Comparison of ENCODE assay signal across 10 mouse cellular contexts in the genomic region with DNA sequence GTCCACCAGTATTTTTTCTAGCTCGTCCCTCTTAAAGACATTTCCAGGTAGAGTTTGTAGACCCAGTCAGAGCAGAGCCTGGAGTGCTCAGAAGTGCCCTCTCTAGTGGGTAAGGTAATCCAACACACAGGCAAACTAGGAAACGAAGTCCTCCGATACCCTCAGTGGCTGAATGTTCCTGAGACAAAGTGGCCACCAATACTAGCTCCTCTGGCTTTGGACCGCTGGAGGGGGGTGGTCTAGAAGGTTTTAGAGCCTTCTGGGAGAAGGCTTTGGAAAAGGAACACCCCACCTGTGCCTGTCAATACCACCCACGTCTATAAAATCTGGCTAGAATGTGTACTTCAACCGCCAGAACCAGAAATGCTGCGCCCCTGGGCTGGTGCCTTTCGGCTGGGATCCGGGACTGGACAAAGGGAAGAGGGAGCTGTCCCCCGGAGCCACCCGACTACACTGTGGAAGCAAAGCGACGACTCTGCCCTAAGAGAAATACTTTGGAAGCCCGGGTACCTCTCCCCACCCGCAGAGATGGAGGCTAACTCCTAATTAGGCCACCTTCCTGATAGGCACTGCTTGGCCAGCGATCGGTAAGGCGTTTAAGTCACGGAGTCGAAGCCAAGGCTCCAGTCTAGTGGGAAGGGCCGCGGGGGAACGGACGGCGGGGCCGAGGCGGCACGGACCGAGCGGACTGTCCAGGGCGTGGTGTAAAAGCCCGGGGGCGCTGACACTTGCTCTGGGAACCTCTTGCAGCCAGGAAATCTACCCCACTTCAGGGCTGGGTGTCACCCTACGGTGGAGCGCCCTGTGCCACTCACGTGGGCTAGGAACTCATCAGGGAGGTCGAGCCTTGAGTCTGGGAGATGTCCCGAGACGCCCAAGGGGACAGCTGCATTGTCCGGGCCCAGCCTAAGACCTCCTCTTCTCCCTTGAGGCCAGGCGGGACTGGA. TPM values are rescaled to one million over a fixed set of nuclear protein-coding genes. Genes with fewer than 3 reads are reported as not detected.
DNase-seq lines count a peak whose midpoint lies in the region; ATAC-seq and TF ChIP-seq lines count a peak whose summit lies in the region.
"Had no signal": no experiment of that assay in that cellular context is flagged by ENCODE, and none has a peak within 500 bp of the region (broad histone marks: within the 10 kb centered on the region; RNA-seq: fewer than 3 reads in every experiment).

No protein-coding gene starts in this region.

- peak overlapping the region; percentile 89 for H3ac ChIP-seq in myocyte (ENCODE audit: control insufficient read depth, insufficient read length)

- H3K79me2 ChIP-seq in myocyte (ENCODE audit: control insufficient read depth, insufficient read depth): peaks cover 92% of the 10 kb centered on the region

- peaks cover 17% of the 10 kb centered on the region for H3K4me1 ChIP-seq in forebrain, embryonic 12.5 days
- no peaks in the 10 kb centered on the region; the same call in none of the 2 replicates for H3K4me1 ChIP-seq in forebrain, embryonic 16.5 days (replicated peaks; ENCODE audit: control insufficient read depth, insufficient read depth, low read length)
- H3K4me1 ChIP-seq in forebrain, postnatal 0 days (ENCODE audit: insufficient read depth): no peaks in the 10 kb centered on the region
- H3K4me1 ChIP-seq: hindbrain, embryonic 15.5 days had no signal

- peak overlapping the region; percentile 21 for H3K4me2 ChIP-seq in forebrain, embryonic 12.5 days
- no peak overlapping the region for H3K4me2 ChIP-seq in forebrain, embryonic 16.5 days (ENCODE audit: low read length)
- no peak overlapping the region for H3K4me2 ChIP-seq in forebrain, postnatal 0 days (ENCODE audit: low read depth)
- H3K4me2 ChIP-seq in myocyte (ENCODE audit: low read depth): peak overlapping the region; percentile 95
- H3K4me2 ChIP-seq: hindbrain, embryonic 15.5 days had no signal

- no peak for ATAC-seq in forebrain, embryonic 12.5 days (ENCODE audit: low FRiP score)
- ATAC-seq in forebrain, embryonic 16.5 days: no peak
- ATAC-seq in forebrain, postnatal 0 days: no peak

- peaks cover 84% of the 10 kb centered on the region for H3K27me3 ChIP-seq in forebrain, embryonic 12.5 days
- peaks cover 65% of the 10 kb centered on the region for H3K27me3 ChIP-seq in forebrain, embryonic 16.5 days (replicated peaks; ENCODE audit: control insufficient read depth, insufficient read depth, low read length)
- H3K27me3 ChIP-seq in forebrain, postnatal 0 days (ENCODE audit: insufficient read depth, low read length): peaks cover 80% of the 10 kb centered on the region
- H3K27me3 ChIP-seq in myocyte (ENCODE audit: control insufficient read depth, insufficient read depth, insufficient read length): no peaks in the 10 kb centered on the region

- H3K9ac ChIP-seq in forebrain, embryonic 12.5 days: no peak overlapping the region
- H3K9ac ChIP-seq in forebrain, embryonic 16.5 days (replicated peaks; ENCODE audit: low read depth, low read length): no peak overlapping the region
- H3K9ac ChIP-seq in forebrain, postnatal 0 days: no peak overlapping the region
- H3K9ac ChIP-seq: hindbrain, embryonic 15.5 days had no signal

- H3K4me3 ChIP-seq in forebrain, embryonic 12.5 days (replicated peaks): peak overlapping the region; percentile 14; the same call in 1 of the 2 replicates
- no peak overlapping the region for H3K4me3 ChIP-seq in forebrain, embryonic 16.5 days (replicated peaks; ENCODE audit: low read length)
- H3K4me3 ChIP-seq in forebrain, postnatal 0 days (ENCODE audit: low read depth, low read length): no peak overlapping the region
- peak overlapping the region; percentile 100 for H3K4me3 ChIP-seq in myocyte
- H3K4me3 ChIP-seq: hindbrain, embryonic 15.5 days had no signal

- under 1% methylated on average over 41 of the region's 41 CpGs for WGBS in forebrain, embryonic 12.5 days
- WGBS in forebrain, embryonic 16.5 days: under 1% methylated on average over 41 of the region's 41 CpGs
- 2% methylated on average over 41 of the region's 41 CpGs for WGBS in forebrain, postnatal 0 days

- H3K9me3 ChIP-seq in forebrain, embryonic 12.5 days: no peaks in the 10 kb centered on the region
- no peaks in the 10 kb centered on the region for H3K9me3 ChIP-seq in forebrain, embryonic 16.5 days (ENCODE audit: control insufficient read depth, low read length)
- H3K9me3 ChIP-seq in forebrain, postnatal 0 days (ENCODE audit: low read length): no peaks in the 10 kb centered on the region
- H3K9me3 ChIP-seq: hindbrain, embryonic 15.5 days had no signal

- peak; percentile 67 for TF ChIP-seq POLR2A in myocyte (IDR thresholded peaks at IDR 0.05; ENCODE audit: insufficient read length, low read depth)

- peak; percentile 39 for DNase-seq in lung, postnatal 36 days
- DNase-seq in lung, postnatal 10 days: no peak
- peak; percentile 11 for DNase-seq in forebrain, postnatal 0 days
- DNase-seq in urinary bladder, postnatal 4 days (ENCODE audit: low spot score in 2 of 2): no peak
- DNase-seq in spleen, postnatal 4 days (ENCODE audit: low spot score in 2 of 2): no peak
- DNase-seq: B cell, adult 2 months had no signal

- H3K27ac ChIP-seq in forebrain, embryonic 12.5 days: 0 out of 2 replicates have a peak overlapping the region, but pooled peaks have one; percentile 19
- no peak overlapping the region for H3K27ac ChIP-seq in forebrain, embryonic 16.5 days (ENCODE audit: low read length)
- no peak overlapping the region for H3K27ac ChIP-seq in forebrain, postnatal 0 days (ENCODE audit: low read depth, low read length)
- H3K27ac ChIP-seq: hindbrain, embryonic 15.5 days had no signal

- no peak for TF ChIP-seq CTCF in forebrain, postnatal 0 days (IDR thresholded peaks at IDR 0.05; ENCODE audit: low read depth)

- H3K36me3 ChIP-seq in forebrain, embryonic 12.5 days (replicated peaks): no peaks in the 10 kb centered on the region
- H3K36me3 ChIP-seq in forebrain, embryonic 16.5 days (ENCODE audit: control insufficient read depth, insufficient read depth): no peaks in the 10 kb centered on the region
- H3K36me3 ChIP-seq in forebrain, postnatal 0 days (ENCODE audit: insufficient read depth): no peaks in the 10 kb centered on the region
- H3K36me3 ChIP-seq in myocyte (ENCODE audit: control insufficient read depth, insufficient read depth): peaks cover 7% of the 10 kb centered on the region
- H3K36me3 ChIP-seq: hindbrain, embryonic 15.5 days had no signal

TF ChIP-seq in myocyte, 11 proteins besides CTCF, POLR2A, EP300 and RAD21:
- TF ChIP-seq MYOG (IDR thresholded peaks at IDR 0.05; ENCODE audit: control insufficient read depth in 1 of 3, insufficient read depth in 1 of 3, insufficient read length in 2 of 3, low read depth in 2 of 3): peak; percentile 13 to 38 (median 16)
- no peak for TF ChIP-seq USF1 (IDR thresholded peaks at IDR 0.05; ENCODE audit: low read depth)
- TF ChIP-seq TCF3 (IDR thresholded peaks at IDR 0.05; ENCODE audit: insufficient read length, low read depth): no peak
- peak; percentile 51 for TF ChIP-seq TCF12 (IDR thresholded peaks at IDR 0.05; ENCODE audit: insufficient read depth, poor library complexity, severe bottlenecking)
- no peak for TF ChIP-seq CEBPB (IDR thresholded peaks at IDR 0.05; ENCODE audit: insufficient read depth, poor library complexity, severe bottlenecking)
- peak; percentile 77 to 90 (median 90) for TF ChIP-seq MYOD1 (IDR thresholded peaks at IDR 0.05; ENCODE audit: control insufficient read depth in 1 of 3, insufficient read length in 2 of 3, low read depth in 2 of 3)
- TF ChIP-seq POLR2AphosphoS2 (IDR thresholded peaks at IDR 0.05; ENCODE audit: insufficient read length, low read depth): peak; percentile 80
- TF ChIP-seq E2F4 (IDR thresholded peaks at IDR 0.05; ENCODE audit: insufficient read depth): no peak
- TF ChIP-seq SRF (IDR thresholded peaks at IDR 0.05; ENCODE audit: control insufficient read depth, insufficient read length, low read depth): no peak
- TF ChIP-seq REST (IDR thresholded peaks at IDR 0.05; ENCODE audit: insufficient read depth, insufficient read length): no peak
- no peak for TF ChIP-seq MAX (IDR thresholded peaks at IDR 0.05; ENCODE audit: low read depth)

RNA-seq across cellular contexts. Expression of gene Six1, which starts 14.4 kb away (rescaled TPM):
- polyA plus RNA-seq in forebrain, embryonic 12.5 days (2016; fragmentation: Nextera tagmentation; extraction: Ambion mirVana): 8.5 and 11.0 TPM in 2 replicates
- 0.46 and 0.97 TPM in 2 replicates for polyA plus RNA-seq in forebrain, embryonic 16.5 days (2015; fragmentation: Nextera tagmentation; extraction: Ambion mirVana)
- 0.62 and 0.77 TPM in 2 replicates for total RNA-seq in forebrain, postnatal 0 days (2014; rRNA removed)
- 0.65 TPM in 2 replicates for polyA plus RNA-seq in forebrain, postnatal 0 days (2015; fragmentation: Nextera tagmentation; extraction: Ambion mirVana)
- 71.7 TPM for polyA plus RNA-seq in myocyte (2012; fragmentation: generic; extraction: Trizol)

Comparison
In these comparisons a context has a peak if more than half of its experiments do, and no peak if none do; other contexts are left out.
1. H3K4me2 ChIP-seq: peak in forebrain, embryonic 12.5 days (single experiment) and myocyte (single experiment); none in forebrain, embryonic 16.5 days (single experiment) and forebrain, postnatal 0 days (single experiment).
2. H3K4me3 ChIP-seq: peak in forebrain, embryonic 12.5 days (single experiment) and myocyte (single experiment); none in forebrain, embryonic 16.5 days (single experiment) and forebrain, postnatal 0 days (single experiment).
3. DNase-seq: peak in lung, postnatal 36 days (single experiment) and forebrain, postnatal 0 days (single experiment); none in lung, postnatal 10 days (single experiment), urinary bladder, postnatal 4 days (0 of 2) and spleen, postnatal 4 days (0 of 2).